In the genomic region with DNA sequence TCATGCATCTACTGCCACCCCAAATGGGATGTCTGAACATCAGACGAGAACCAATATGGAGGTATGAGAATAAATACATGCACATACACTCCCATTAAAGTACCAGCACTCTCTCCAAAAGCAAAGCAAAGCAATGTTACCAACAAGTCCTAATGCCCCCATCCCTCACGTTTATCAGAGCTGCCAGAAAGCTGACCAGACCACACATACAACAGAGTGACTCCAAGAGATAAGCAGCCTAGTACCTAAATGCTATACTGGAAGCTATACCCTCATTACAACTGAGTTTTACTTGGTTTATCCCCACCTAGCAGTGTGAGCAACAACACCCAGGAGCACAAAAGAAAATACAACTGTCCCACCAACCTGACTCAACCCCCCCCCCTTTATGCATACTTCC, we compare ENCODE assay signal across 24 mouse cellular contexts. TPM values are rescaled to one million over a fixed set of nuclear protein-coding genes. Genes with fewer than 3 reads are reported as not detected.
A peak's percentile ranks its signal among the peaks of the same experiment; 100 is the strongest.
DNase-seq lines count a peak whose midpoint lies in the region; ATAC-seq and TF ChIP-seq lines count a peak whose summit lies in the region.
"Had no signal": no experiment of that assay in that cellular context is flagged by ENCODE, and none has a peak within 500 bp of the region (broad histone marks: within the 10 kb centered on the region; RNA-seq: fewer than 3 reads in every experiment).

No protein-coding gene starts in this region.

- H3K9ac ChIP-seq in liver, embryonic 14.5 days (replicated peaks), result no peak overlapping the region
- no peak overlapping the region for H3K9ac ChIP-seq in forebrain, embryonic 11.5 days (ENCODE audit: low read length)
- H3K9ac ChIP-seq: embryonic facial prominence, embryonic 15.5 days; forebrain, embryonic 13.5 days; limb, embryonic 12.5 days; lung, embryonic 14.5 days; midbrain, embryonic 13.5 days; neural tube, embryonic 12.5 days had no signal

- H3K36me3 ChIP-seq in megakaryocyte, embryonic 14.5 days (replicated peaks; ENCODE audit: low read length), result peaks cover 100% of the 10 kb centered on the region
- H3K36me3 ChIP-seq in erythroblast, embryonic 14.5 days (ENCODE audit: control insufficient read depth), result peaks cover 100% of the 10 kb centered on the region
- peaks cover 84% of the 10 kb centered on the region for H3K36me3 ChIP-seq in liver, embryonic 14.5 days (replicated peaks; ENCODE audit: control insufficient read depth, insufficient read depth, low read depth)
- peaks cover 18% of the 10 kb centered on the region for H3K36me3 ChIP-seq in forebrain, embryonic 11.5 days (ENCODE audit: control insufficient read depth, insufficient read depth, low read length)

- no peak for TF ChIP-seq CTCF in liver, embryonic 14.5 days (IDR thresholded peaks at IDR 0.05; ENCODE audit: low read depth)
- TF ChIP-seq CTCF in left cerebral cortex, adult 2 months (IDR thresholded peaks at IDR 0.05), result no peak

- peak overlapping the region; percentile 41 for H3K4me2 ChIP-seq in liver, embryonic 14.5 days (ENCODE audit: low read depth)
- H3K4me2 ChIP-seq in forebrain, embryonic 11.5 days (ENCODE audit: low read depth, low read length, severe bottlenecking), result no peak overlapping the region
- H3K4me2 ChIP-seq: embryonic facial prominence, embryonic 15.5 days; forebrain, embryonic 13.5 days; limb, embryonic 12.5 days; lung, embryonic 14.5 days; midbrain, embryonic 13.5 days; neural tube, embryonic 12.5 days had no signal

- intact Hi-C loops in left cerebral cortex, adult 2 months (cut with DNase I), result no loop called here

- WGBS in liver, embryonic 14.5 days (ENCODE audit: insufficient replicate concordance), result 12% methylated on average over 2 of the region's 2 CpGs
- 86% methylated on average over 2 of the region's 2 CpGs for WGBS in forebrain, embryonic 11.5 days

- no peak for ATAC-seq in megakaryocyte, adult 5-6 weeks (ENCODE audit: poor library complexity, severe bottlenecking)
- ATAC-seq in liver, embryonic 14.5 days (ENCODE audit: insufficient read depth), result peak; percentile 90
- ATAC-seq in forebrain, embryonic 11.5 days (replicated peaks; ENCODE audit: low FRiP score), result no peak
- ATAC-seq: forebrain, embryonic 13.5 days; midbrain, embryonic 13.5 days had no signal

- peak; percentile 89 for TF ChIP-seq EP300 in liver, embryonic 14.5 days (IDR thresholded peaks at IDR 0.05; ENCODE audit: low read depth)

- no peaks in the 10 kb centered on the region for H3K9me3 ChIP-seq in megakaryocyte, embryonic 14.5 days
- no peaks in the 10 kb centered on the region for H3K9me3 ChIP-seq in erythroblast, embryonic 14.5 days (ENCODE audit: control insufficient read depth, low read length)
- no peaks in the 10 kb centered on the region for H3K9me3 ChIP-seq in liver, embryonic 14.5 days (ENCODE audit: control insufficient read depth, low read length)
- H3K9me3 ChIP-seq in forebrain, embryonic 11.5 days (ENCODE audit: control insufficient read depth, low read length), result no peaks in the 10 kb centered on the region
- H3K9me3 ChIP-seq: embryonic facial prominence, embryonic 15.5 days; forebrain, embryonic 13.5 days; hindbrain, embryonic 10.5 days; limb, embryonic 12.5 days; midbrain, embryonic 13.5 days; neural tube, embryonic 12.5 days had no signal

- H3K4me3 ChIP-seq in megakaryocyte, embryonic 14.5 days (replicated peaks), result peak overlapping the region; percentile 40
- H3K4me3 ChIP-seq in erythroblast, embryonic 14.5 days (replicated peaks), result peak overlapping the region; percentile 10
- no peak overlapping the region for H3K4me3 ChIP-seq in liver, embryonic 14.5 days (ENCODE audit: insufficient read depth in 1 of 2, low read depth in 2 of 2, low read length in 2 of 2)
- H3K4me3 ChIP-seq in forebrain, embryonic 11.5 days (ENCODE audit: low read depth, low read length), result no peak overlapping the region
- H3K4me3 ChIP-seq in left cerebral cortex, adult 2 months, result no peak overlapping the region
- H3K4me3 ChIP-seq: embryonic facial prominence, embryonic 15.5 days; forebrain, embryonic 13.5 days; hindbrain, embryonic 10.5 days; limb, embryonic 12.5 days; midbrain, embryonic 13.5 days; neural tube, embryonic 12.5 days had no signal

- H3K27me3 ChIP-seq in megakaryocyte, embryonic 14.5 days (replicated peaks), result no peaks in the 10 kb centered on the region
- no peaks in the 10 kb centered on the region for H3K27me3 ChIP-seq in erythroblast, embryonic 14.5 days (ENCODE audit: control insufficient read depth)
- no peaks in the 10 kb centered on the region for H3K27me3 ChIP-seq in liver, embryonic 14.5 days (ENCODE audit: control insufficient read depth, insufficient read depth, low read length)
- H3K27me3 ChIP-seq in forebrain, embryonic 11.5 days (ENCODE audit: control insufficient read depth, insufficient read depth, low read length), result no peaks in the 10 kb centered on the region
- H3K27me3 ChIP-seq: embryonic facial prominence, embryonic 15.5 days; forebrain, embryonic 13.5 days; limb, embryonic 12.5 days; midbrain, embryonic 13.5 days; neural tube, embryonic 12.5 days had no signal

- DNase-seq in liver, embryonic 14.5 days (ENCODE audit: low read depth in 3 of 3, low spot score in 3 of 3), result peak; percentile 63 to 65 (median 63)
- DNase-seq in cerebellum, adult 9-11 months, result no peak
- DNase-seq in forebrain, embryonic 11.5 days (ENCODE audit: low spot score), result no peak
- no peak for DNase-seq in left cerebral cortex, adult 2 months (ENCODE audit: extremely low spot score in 1 of 2, low spot score in 2 of 2)
- DNase-seq: cerebellum, postnatal 25 days; gastrocnemius, postnatal 10 days; heart, adult 11 months; kidney, adult 8-10 months; kidney, postnatal 25 days; lung, embryonic 14.5 days; lung, postnatal 4 days; right cerebral cortex, postnatal 4 days; thymus, postnatal 25 days had no signal

- peak overlapping the region; percentile 60 for H3K27ac ChIP-seq in liver, embryonic 14.5 days
- H3K27ac ChIP-seq in forebrain, embryonic 11.5 days (ENCODE audit: low read depth, low read length), result no peak overlapping the region
- no peak overlapping the region for H3K27ac ChIP-seq in left cerebral cortex, adult 2 months
- H3K27ac ChIP-seq: embryonic facial prominence, embryonic 15.5 days; forebrain, embryonic 13.5 days; hindbrain, embryonic 10.5 days; limb, embryonic 12.5 days; midbrain, embryonic 13.5 days; neural tube, embryonic 12.5 days had no signal

- H3K4me1 ChIP-seq in megakaryocyte, embryonic 14.5 days, result peaks cover 45% of the 10 kb centered on the region
- peaks cover 49% of the 10 kb centered on the region for H3K4me1 ChIP-seq in erythroblast, embryonic 14.5 days (ENCODE audit: control insufficient read depth)
- peaks cover 19 to 27% of the 10 kb centered on the region in 2 experiments for H3K4me1 ChIP-seq in liver, embryonic 14.5 days (replicated peaks; ENCODE audit: control insufficient read depth in 2 of 2, insufficient read depth in 2 of 2, low read length in 1 of 2)
- no peaks in the 10 kb centered on the region for H3K4me1 ChIP-seq in forebrain, embryonic 11.5 days (replicated peaks; ENCODE audit: control insufficient read depth, insufficient read depth, low read length)
- H3K4me1 ChIP-seq: embryonic facial prominence, embryonic 15.5 days; forebrain, embryonic 13.5 days; hindbrain, embryonic 10.5 days; limb, embryonic 12.5 days; midbrain, embryonic 13.5 days; neural tube, embryonic 12.5 days had no signal

RNA-seq across cellular contexts. Expression of gene Nap1l4, which starts 15.6 kb away (rescaled TPM):
- polyA plus RNA-seq in megakaryocyte, embryonic 14.5 days (2012; ENCODE audit: insufficient read depth, low replicate concordance), result 5.7 and 38.9 TPM in 2 replicates
- total RNA-seq in megakaryocyte, adult 5-6 weeks (2015), result 52.4 and 55.3 TPM in 2 replicates
- total RNA-seq in megakaryocyte, adult 5-6 weeks (2017), result 105 and 107 TPM in 2 replicates
- polyA plus RNA-seq in erythroblast, embryonic 14.5 days (2012), result 5.7 and 6.2 TPM in 2 replicates
- polyA plus RNA-seq in liver, embryonic 14.5 days (2012; rRNA removed), result 41.3 and 54.3 TPM in 2 replicates
- 33.7 and 39.4 TPM in 2 replicates for polyA plus RNA-seq in liver, embryonic 14.5 days (2014; fragmentation: Nextera tagmentation; extraction: Ambion mirVana)
- 214 and 239 TPM in 2 replicates for polyA plus RNA-seq in forebrain, embryonic 11.5 days (2014; fragmentation: Nextera tagmentation; extraction: Ambion mirVana)
- total RNA-seq in left cerebral cortex, adult 2 months (2021), result 100 to 1,000 TPM; 112 to 117 TPM

RNA-seq across cellular contexts. Expression of gene Phlda2, which starts 30.3 kb away (rescaled TPM):
- polyA plus RNA-seq in megakaryocyte, embryonic 14.5 days (2012; ENCODE audit: insufficient read depth, low replicate concordance), result 2.3 TPM in 1 of 2 replicates, not detected in the other
- not detected in 2 replicates for total RNA-seq in megakaryocyte, adult 5-6 weeks (2015)
- not detected in 2 replicates for total RNA-seq in megakaryocyte, adult 5-6 weeks (2017)
- 0.06 and 0.18 TPM in 2 replicates for polyA plus RNA-seq in erythroblast, embryonic 14.5 days (2012)
- polyA plus RNA-seq in liver, embryonic 14.5 days (2012; rRNA removed), result 18.2 and 31.2 TPM in 2 replicates
- polyA plus RNA-seq in liver, embryonic 14.5 days (2014; fragmentation: Nextera tagmentation; extraction: Ambion mirVana), result 19.3 and 23.2 TPM in 2 replicates
- polyA plus RNA-seq in forebrain, embryonic 11.5 days (2014; fragmentation: Nextera tagmentation; extraction: Ambion mirVana), result 1.2 and 2.3 TPM in 2 replicates
- not detected for total RNA-seq in left cerebral cortex, adult 2 months (2021)
- total RNA-seq: gastrocnemius, postnatal 10 days; layer of hippocampus, postnatal 14 days; left cerebral cortex, postnatal 10 days had no signal
- polyA plus RNA-seq: forebrain, embryonic 13.5 days had no signal

RNA-seq across cellular contexts. Expression of gene Slc22a18, which starts 59.7 kb away (rescaled TPM):
- 0.32 TPM in 1 of 2 replicates, not detected in the other for polyA plus RNA-seq in megakaryocyte, embryonic 14.5 days (2012; ENCODE audit: insufficient read depth, low replicate concordance)
- 1.2 and 1.3 TPM in 2 replicates for total RNA-seq in megakaryocyte, adult 5-6 weeks (2015)
- 0.94 and 1.7 TPM in 2 replicates for total RNA-seq in megakaryocyte, adult 5-6 weeks (2017)
- polyA plus RNA-seq in erythroblast, embryonic 14.5 days (2012), result 0.02 TPM in 1 of 2 replicates, not detected in the other
- polyA plus RNA-seq in liver, embryonic 14.5 days (2012; rRNA removed), result 7.2 and 13.2 TPM in 2 replicates
- polyA plus RNA-seq in liver, embryonic 14.5 days (2014; fragmentation: Nextera tagmentation; extraction: Ambion mirVana), result 9.4 and 9.8 TPM in 2 replicates
- 0.20 and 0.29 TPM in 2 replicates for polyA plus RNA-seq in forebrain, embryonic 11.5 days (2014; fragmentation: Nextera tagmentation; extraction: Ambion mirVana)
- total RNA-seq in left cerebral cortex, adult 2 months (2021), result under 1 TPM; 0.58 to 0.81 TPM

Comparison
In these comparisons a context has a peak if more than half of its experiments do, and no peak if none do; other contexts are left out.
1. H3K4me3 ChIP-seq: peak in megakaryocyte, embryonic 14.5 days (single experiment) and erythroblast, embryonic 14.5 days (single experiment); none in liver, embryonic 14.5 days (0 of 2), forebrain, embryonic 11.5 days (single experiment) and left cerebral cortex, adult 2 months (single experiment).
2. DNase-seq: peak in liver, embryonic 14.5 days (3 of 3); none in cerebellum, adult 9-11 months (single experiment), forebrain, embryonic 11.5 days (single experiment) and left cerebral cortex, adult 2 months (0 of 2).